7 mouse cellular contexts compared by ENCODE assay signal in the genomic region with DNA sequence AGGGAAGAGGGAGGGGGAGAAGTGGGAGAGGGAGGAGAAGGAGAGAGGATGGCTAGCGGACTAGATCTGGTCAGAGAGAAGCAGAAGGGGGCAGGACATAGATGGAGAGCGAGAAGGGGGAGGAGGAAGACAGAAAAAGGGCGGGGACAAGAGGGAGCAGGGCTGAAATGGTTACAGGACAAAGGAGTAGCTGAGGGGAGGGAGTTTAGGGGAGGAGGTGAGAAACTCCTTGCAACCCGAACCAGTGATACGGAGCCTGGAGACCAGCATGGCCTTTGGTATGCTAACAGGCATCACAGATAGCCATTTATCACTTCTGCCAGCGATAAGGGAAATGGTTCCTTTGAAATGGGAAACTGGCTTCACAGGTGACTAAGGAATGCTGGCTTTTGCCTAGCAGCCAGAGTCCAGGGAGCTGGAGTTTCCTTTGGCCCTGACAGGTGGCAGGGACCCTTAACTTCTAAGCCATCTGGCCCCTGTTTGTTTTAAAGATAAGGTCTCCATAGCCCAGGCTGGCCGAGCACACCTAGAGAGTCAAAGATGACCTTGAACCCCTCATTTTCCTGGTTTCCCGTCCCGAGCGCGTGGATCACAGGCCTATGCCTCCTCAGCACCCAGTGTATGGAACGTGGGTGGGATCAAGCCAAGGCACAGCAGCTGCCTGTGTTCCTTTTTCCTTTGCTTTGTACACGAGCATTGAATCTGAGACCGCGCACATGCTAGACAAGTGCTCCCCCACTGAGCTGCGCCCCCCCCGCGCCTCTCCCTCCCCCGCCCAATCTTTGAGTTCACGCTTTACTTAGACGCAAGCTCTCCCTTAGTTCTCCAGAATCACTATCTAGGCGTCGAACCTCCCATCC. TPM values are rescaled to one million over a fixed set of nuclear protein-coding genes. Genes with fewer than 3 reads are reported as not detected.
A peak's percentile ranks its signal among the peaks of the same experiment; 100 is the strongest.
DNase-seq lines count a peak whose midpoint lies in the region; ATAC-seq and TF ChIP-seq lines count a peak whose summit lies in the region.

No protein-coding gene starts in this region.

- WGBS in forebrain, embryonic 12.5 days, result 3% methylated on average over 22 of the region's 23 CpGs

- 0 out of 2 replicates have a peak overlapping the region, but pooled peaks have one; percentile 15 for H3K27ac ChIP-seq in forebrain, embryonic 12.5 days
- H3K27ac ChIP-seq in left cerebral cortex, adult 2 months, result no peak overlapping the region

- no peak for ATAC-seq in forebrain, embryonic 12.5 days (ENCODE audit: low FRiP score)
- ATAC-seq in megakaryocyte progenitor cell, adult 5-6 weeks (replicated peaks; ENCODE audit: poor library complexity), result 0 out of 2 replicates have a peak, but pooled peaks have one; percentile 40

- no peaks in the 10 kb centered on the region for H3K9me3 ChIP-seq in forebrain, embryonic 12.5 days

- peaks cover 25% of the 10 kb centered on the region for H3K27me3 ChIP-seq in forebrain, embryonic 12.5 days

- H3K4me3 ChIP-seq in forebrain, embryonic 12.5 days (replicated peaks), result no peak overlapping the region
- H3K4me3 ChIP-seq in left cerebral cortex, adult 2 months, result no peak overlapping the region

- intact Hi-C loops in left cerebral cortex, adult 2 months (cut with DNase I), result no loop called here

- DNase-seq in 416B (ENCODE audit: low read depth) (peak; percentile 94), A20 (ENCODE audit: low read depth, low spot score) (peak; percentile 26)
- no peak for DNase-seq in cerebellum, postnatal 14 days
- no peak for DNase-seq in left cerebral cortex, adult 2 months (ENCODE audit: extremely low spot score in 1 of 2, low spot score in 2 of 2)
- DNase-seq in kidney, postnatal 36 days, result no peak

- peak overlapping the region; percentile 37 for H3K4me2 ChIP-seq in forebrain, embryonic 12.5 days

- H3K36me3 ChIP-seq in forebrain, embryonic 12.5 days (replicated peaks), result no peaks in the 10 kb centered on the region

- H3K9ac ChIP-seq in forebrain, embryonic 12.5 days, result no peak overlapping the region

- no peak for TF ChIP-seq CTCF in left cerebral cortex, adult 2 months (IDR thresholded peaks at IDR 0.05)

- H3K4me1 ChIP-seq in forebrain, embryonic 12.5 days, result peaks cover 32% of the 10 kb centered on the region

RNA-seq across cellular contexts. Expression of a gene that starts 9.8 kb away (rescaled TPM):
- 29.6 and 34.0 TPM in 2 replicates for polyA plus RNA-seq in forebrain, embryonic 12.5 days (2016; fragmentation: Nextera tagmentation; extraction: Ambion mirVana)
- total RNA-seq in megakaryocyte progenitor cell, adult 5-6 weeks (2015), result 7.8 and 11.4 TPM in 2 replicates
- 1.3 and 3.6 TPM in 2 replicates for total RNA-seq in megakaryocyte progenitor cell, adult 5-6 weeks (2017)
- total RNA-seq in left cerebral cortex, adult 2 months (2021), result 10 to 100 TPM; 40.6 to 64.4 TPM

RNA-seq across cellular contexts. Expression of a gene that starts 33.0 kb away (rescaled TPM):
- 0.09 TPM in 1 of 2 replicates, not detected in the other for polyA plus RNA-seq in forebrain, embryonic 12.5 days (2016; fragmentation: Nextera tagmentation; extraction: Ambion mirVana)
- total RNA-seq in megakaryocyte progenitor cell, adult 5-6 weeks (2015), result 188 and 202 TPM in 2 replicates
- total RNA-seq in megakaryocyte progenitor cell, adult 5-6 weeks (2017), result 286 and 295 TPM in 2 replicates
- total RNA-seq in left cerebral cortex, adult 2 months (2021), result under 1 TPM in 1 of 2 experiments, not detected in 1; 0.32 TPM

RNA-seq across cellular contexts. Expression of a gene that starts 48.6 kb away (rescaled TPM):
- 852 and 860 TPM in 2 replicates for polyA plus RNA-seq in forebrain, embryonic 12.5 days (2016; fragmentation: Nextera tagmentation; extraction: Ambion mirVana)
- total RNA-seq in megakaryocyte progenitor cell, adult 5-6 weeks (2015), result 486 and 506 TPM in 2 replicates
- 767 and 797 TPM in 2 replicates for total RNA-seq in megakaryocyte progenitor cell, adult 5-6 weeks (2017)
- total RNA-seq in left cerebral cortex, adult 2 months (2021), result 100 to 1,000 TPM; 113 to 114 TPM

Comparison
In these comparisons a context has a peak if more than half of its experiments do, and no peak if none do; other contexts are left out.
1. DNase-seq: peak in 416B (single experiment) and A20 (single experiment); none in cerebellum, postnatal 14 days (0 of 2), left cerebral cortex, adult 2 months (0 of 2) and kidney, postnatal 36 days (0 of 2).
2. RNA of a gene that starts 33.0 kb away (total RNA-seq): 188 to 295 TPM in megakaryocyte progenitor cell, adult 5-6 weeks; 0.32 TPM in left cerebral cortex, adult 2 months; every median in the first group is over 100 times any median in the second.
3. RNA of a gene that starts 48.6 kb away (total RNA-seq): 486 to 797 TPM in megakaryocyte progenitor cell, adult 5-6 weeks; 113 to 114 TPM in left cerebral cortex, adult 2 months; every median in the first group is over 4 times any median in the second.